Mouse (Mus musculus) gonadal fat pad, adult 2 months (tissue): ENCODE results near the gene Os9. TPM values are rescaled to one million over a fixed set of nuclear protein-coding genes. Genes with fewer than 3 reads are reported as not detected.
"Not testable (repeated sequence)": the region's sequence is repeated elsewhere in the genome, so short reads cannot be mapped to it uniquely, and the experiment has no call there.

ENCODE experiments used
- DNase-seq: peaks from one replicate; pipeline ENCODE4 v3.0.0-alpha.2; 2012; ENCODE audit warnings: low read depth
- polyA plus RNA-seq: library from polyadenylated mRNA; depleted of rRNA; stranded (reverse); fragments of >200 nt; gene quantifications from 2 replicates; pipeline ENCODE4 v1.2.3, GENCODE M21; 2012

The Os9 gene
- polyA plus RNA-seq, 1 experiment: 109 TPM

- no peak for DNase-seq
These were observed 56.7 kb downstream of the Os9 start for GRCm38 (mm10) chr10:127063913-127064870.

- peak; percentile 70 for DNase-seq
These were observed 57.6 kb downstream of the Os9 start, which contains the start of gene Cdk4 for GRCm38 (mm10) chr10:127063239-127063872. Gene Cdk4 (plus strand): TSS chr10:127063534.

GRCm38 (mm10) chr10:127062503-127062902, 58.4 kb downstream of the Os9 start:
- no peak for DNase-seq

- not testable (repeated sequence) for DNase-seq
These were observed 58.8 kb downstream of the Os9 start for GRCm38 (mm10) chr10:127062101-127062500.

- DNase-seq: no peak
These were observed 59.4 kb downstream of the Os9 start for GRCm38 (mm10) chr10:127061513-127061912.

- DNase-seq: no peak
These were observed 59.8 kb downstream of the Os9 start for GRCm38 (mm10) chr10:127061085-127061484.

GRCm38 (mm10) chr10:127059968-127060916, 60.7 kb downstream of the Os9 start, which contains the start of gene March9:
Gene March9 (minus strand): TSS chr10:127060184.
- no peak for DNase-seq

- no peak for DNase-seq
These were observed 61.6 kb downstream of the Os9 start for GRCm38 (mm10) chr10:127059174-127059967.

- DNase-seq: no peak
These were observed 62.2 kb downstream of the Os9 start for GRCm38 (mm10) chr10:127058708-127059107.

- no peak for DNase-seq
These were observed 62.8 kb downstream of the Os9 start for GRCm38 (mm10) chr10:127058161-127058560.

- DNase-seq: no peak
These were observed 64.4 kb downstream of the Os9 start for GRCm38 (mm10) chr10:127056490-127056889.

GRCm38 (mm10) chr10:127055406-127055805, 65.5 kb downstream of the Os9 start:
- no peak for DNase-seq

GRCm38 (mm10) chr10:127054646-127055045, 66.3 kb downstream of the Os9 start:
- no peak for DNase-seq

- no peak for DNase-seq
These were observed 70.8 kb downstream of the Os9 start for GRCm38 (mm10) chr10:127050119-127050474.

- no peak for DNase-seq
These were observed 71.4 kb downstream of the Os9 start for GRCm38 (mm10) chr10:127049395-127050118.

- no peak for DNase-seq
These were observed 72.1 kb downstream of the Os9 start for GRCm38 (mm10) chr10:127048608-127049394.

- DNase-seq: no peak
These were observed 73.0 kb downstream of the Os9 start, which contains the start of gene Cyp27b1 for GRCm38 (mm10) chr10:127047954-127048353. Gene Cyp27b1 (plus strand): TSS chr10:127048250.
